Mouse (Mus musculus) spleen, adult 2 months (tissue): ENCODE measurements around the gene Pcdh7. TPM values are rescaled to one million over a fixed set of nuclear protein-coding genes. Genes with fewer than 3 reads are reported as not detected.

Experiments
- DNase-seq, 2 experiments: peaks; one replicate each; pipeline versions ENCODE4 v3.0.0 to v3.0.0-alpha.2; 2012 to 2021; ENCODE audit warnings: low spot score in 2 of 2, low read depth in 1 of 2
- H3K27ac ChIP-seq: fragments of 200-500 bp; 2 replicates; pipeline ENCODE4 v1.5.1; 2012; ENCODE audit warnings: low read length, inconsistent platforms; ENCODE audit not compliant: insufficient read depth
- H3K27me3 ChIP-seq: fragments of 200-500 bp; 2 replicates; pipeline ENCODE4 v1.6.1; 2012; ENCODE audit warnings: mild to moderate bottlenecking, moderate library complexity, low read length, inconsistent platforms; ENCODE audit not compliant: control insufficient read depth, insufficient read depth
- H3K36me3 ChIP-seq: fragments of 200-500 bp; 2 replicates; pipeline ENCODE4 v1.6.1; 2012; ENCODE audit warnings: mild to moderate bottlenecking, low read length, inconsistent platforms; ENCODE audit not compliant: control insufficient read depth, insufficient read depth
- H3K4me1 ChIP-seq: fragments of 200-500 bp; 2 replicates; pipeline ENCODE4 v1.6.1; 2011; ENCODE audit warnings: inconsistent platforms; ENCODE audit not compliant: control insufficient read depth, insufficient read depth, insufficient read length
- H3K4me3 ChIP-seq: fragments of 200-500 bp; 2 replicates; pipeline ENCODE4 v1.5.1; 2011; ENCODE audit warnings: mild to moderate bottlenecking, inconsistent platforms; ENCODE audit not compliant: insufficient read depth, insufficient read length; ENCODE audit errors: extremely low read depth
- CTCF ChIP-seq: fragments of 200-500 bp; IDR thresholded peaks from 2 replicates; pipeline ENCODE4 v1.5.1; 2011; ENCODE audit warnings: mild to moderate bottlenecking, inconsistent platforms; ENCODE audit not compliant: insufficient read depth, insufficient read length, insufficient replicate concordance; ENCODE audit errors: extremely low read depth
- POLR2A ChIP-seq: fragments of 200-500 bp; IDR thresholded peaks from 2 replicates; pipeline ENCODE4 v1.6.1; 2011; ENCODE audit warnings: low read depth, low read length, inconsistent platforms
- WGBS: fragments of 180-500 bp; shearing (Covaris S2); methylation state at CpG from one replicate; pipeline ENCODE4 v1.1.7; 2018; 5-methylcytosine and 5-hydroxymethylcytosine counted together
- polyA plus RNA-seq: library from polyadenylated mRNA; depleted of rRNA; stranded (reverse); fragments of >200 nt; gene quantifications from 2 replicates; pipeline ENCODE4 v1.2.3, GENCODE M21; 2012

The Pcdh7 gene
- polyA plus RNA-seq, 1 experiment = 2.8 TPM

GRCm38 (mm10) chr5:57755791-57756190 is 38.0 kb downstream of the Pcdh7 start:
- TF ChIP-seq CTCF (no peak), POLR2A (no peak)
- WGBS = 77% methylated on average over 1 of the region's 1 CpGs
- Histone ChIP-seq H3K27ac (no peak overlapping the region), H3K4me1 (no peaks in the 10 kb centered on the region), H3K36me3 (no peaks in the 10 kb centered on the region), H3K27me3 (no peaks in the 10 kb centered on the region), H3K4me3 (no peak overlapping the region)
- DNase-seq = no peak

DNA sequence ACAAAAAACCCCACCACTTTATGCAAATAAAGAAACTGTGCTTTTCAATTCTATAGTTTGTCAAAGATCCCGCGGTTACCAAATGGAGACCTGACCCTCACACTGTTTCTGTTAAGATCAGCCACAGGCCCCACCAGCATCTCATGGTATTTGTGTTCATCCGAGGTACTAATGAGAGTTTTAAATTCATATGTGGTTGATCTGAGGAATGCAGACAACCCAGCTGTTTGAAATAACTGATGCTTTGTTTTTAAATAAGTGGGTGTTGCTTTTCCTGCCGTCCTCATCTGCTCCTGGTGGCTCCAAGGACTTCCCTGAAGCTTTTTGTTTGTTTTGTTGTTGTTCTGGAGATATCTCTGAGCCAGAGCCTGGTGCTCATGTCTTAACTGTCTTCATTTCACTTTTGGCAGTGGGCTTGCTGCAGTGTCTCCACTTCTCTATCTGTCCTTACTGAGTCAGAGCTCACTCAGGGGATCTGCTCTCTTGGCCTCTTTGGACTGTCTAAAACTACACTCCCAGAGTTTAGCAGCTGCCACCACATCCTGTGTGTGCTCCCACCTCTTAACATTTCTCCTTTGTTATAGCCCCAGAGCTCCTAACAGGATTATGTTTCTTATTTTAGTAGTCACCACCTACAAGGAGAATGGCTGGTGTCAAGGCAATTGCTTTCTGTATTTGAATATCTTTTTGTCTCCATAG is 39.1 kb downstream of the Pcdh7 start:
- Histone ChIP-seq H3K27me3 (no peaks in the 10 kb centered on the region), H3K36me3 (no peaks in the 10 kb centered on the region), H3K27ac (no peak overlapping the region), H3K4me1 (no peaks in the 10 kb centered on the region), H3K4me3 (no peak overlapping the region)
- no peak for DNase-seq
- 55% methylated on average over 4 of the region's 4 CpGs for WGBS
- TF ChIP-seq POLR2A (no peak), CTCF (no peak)

DNA sequence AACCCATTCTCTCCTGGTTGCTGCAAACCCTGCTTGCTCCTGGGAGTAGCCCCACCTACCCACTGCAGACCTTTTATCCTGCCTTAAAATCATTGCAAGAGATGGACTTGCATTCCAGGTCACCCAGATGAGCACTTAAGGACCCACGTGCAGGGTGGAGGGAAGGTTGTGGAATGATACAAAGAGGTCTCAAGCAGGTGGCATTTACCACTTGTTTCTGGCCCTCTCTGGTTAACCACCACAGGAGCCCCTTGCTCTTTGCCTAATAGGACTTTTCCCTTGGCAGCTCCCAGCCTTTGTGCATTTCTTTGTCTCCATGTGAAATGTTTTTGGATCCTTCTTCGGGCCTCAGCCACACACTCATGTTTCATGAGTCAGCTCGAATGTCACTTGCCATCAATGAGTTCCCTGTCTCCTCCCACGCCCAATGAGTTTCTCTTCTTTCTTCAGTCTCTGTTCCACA is 39.7 kb downstream of the Pcdh7 start:
- WGBS = 34% methylated on average over 4 of the region's 4 CpGs
- DNase-seq = no peak

DNA sequence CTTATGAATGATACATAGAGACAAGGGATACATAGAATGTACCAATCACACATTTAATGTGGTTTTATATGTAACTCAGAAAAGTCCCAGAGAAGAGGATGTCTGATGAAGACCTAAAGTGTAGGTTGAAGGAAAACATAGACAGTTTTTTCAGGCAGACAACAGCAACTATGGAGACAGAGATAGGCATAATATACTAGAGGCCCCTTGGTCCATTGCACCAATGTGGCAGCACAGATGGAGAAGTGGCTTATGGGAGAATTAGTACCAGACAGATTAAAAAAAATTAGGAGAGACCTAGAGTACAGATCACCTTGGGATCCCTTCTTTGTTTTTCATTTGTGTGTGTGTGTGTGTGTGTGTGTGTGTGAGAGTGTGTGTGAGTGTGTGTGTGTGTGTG is 41.2 kb downstream of the Pcdh7 start:
- no peaks in the 10 kb centered on the region for H3K36me3 ChIP-seq
- H3K4me1 ChIP-seq = no peaks in the 10 kb centered on the region
- DNase-seq = no peak
- H3K27me3 ChIP-seq = no peaks in the 10 kb centered on the region
- no peak overlapping the region for H3K27ac ChIP-seq
- TF ChIP-seq CTCF (no peak), POLR2A (no peak)
- H3K4me3 ChIP-seq = no peak overlapping the region

More for the DNA sequence above, 39.7 kb downstream of the Pcdh7 start:
- TF ChIP-seq POLR2A = no peak
- no peak for TF ChIP-seq CTCF
- H3K27ac ChIP-seq = no peak overlapping the region
- H3K4me3 ChIP-seq = no peak overlapping the region
- H3K4me1 ChIP-seq = no peaks in the 10 kb centered on the region
- no peaks in the 10 kb centered on the region for H3K36me3 ChIP-seq
- no peaks in the 10 kb centered on the region for H3K27me3 ChIP-seq

GRCm38 (mm10) chr5:57760069-57761063 is 42.6 kb downstream of the Pcdh7 start:
- no peak for DNase-seq
- H3K36me3 ChIP-seq = no peaks in the 10 kb centered on the region
- WGBS = 37% methylated on average over 6 of the region's 6 CpGs
- no peaks in the 10 kb centered on the region for H3K27me3 ChIP-seq
- no peak overlapping the region for H3K27ac ChIP-seq
- TF ChIP-seq POLR2A = no peak
- no peak for TF ChIP-seq CTCF
- H3K4me3 ChIP-seq = no peak overlapping the region; the same call in 1 of the 2 replicates
- H3K4me1 ChIP-seq = no peaks in the 10 kb centered on the region

DNA sequence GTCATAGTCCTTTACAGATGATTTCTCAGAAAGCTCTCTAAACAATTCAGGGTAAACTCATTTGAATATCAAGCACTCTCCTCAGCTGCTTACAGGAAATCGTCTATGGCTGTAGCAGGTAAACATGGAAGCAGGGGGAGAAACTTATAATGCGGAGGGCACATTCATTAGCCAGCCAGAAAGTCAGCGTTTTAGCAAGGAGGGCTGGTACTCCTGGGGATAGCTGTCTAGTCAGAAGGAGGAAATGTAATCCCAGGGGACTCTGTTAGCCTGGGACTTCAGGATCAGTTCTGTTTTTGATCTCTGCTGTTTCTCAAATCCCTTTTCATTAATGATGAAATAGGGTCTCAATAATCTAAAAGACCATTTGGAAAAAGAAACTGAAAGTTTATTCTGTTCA is 47.6 kb downstream of the Pcdh7 start:
- Histone ChIP-seq H3K4me1 (no peaks in the 10 kb centered on the region), H3K4me3 (no peak overlapping the region), H3K36me3 (no peaks in the 10 kb centered on the region), H3K27ac (no peak overlapping the region), H3K27me3 (no peaks in the 10 kb centered on the region)
- DNase-seq = no peak
- TF ChIP-seq CTCF = no peak
- TF ChIP-seq POLR2A = no peak
- WGBS = 55% methylated on average over 3 of the region's 3 CpGs
